8 mouse cellular contexts compared by ENCODE assay signal in the genomic region with DNA sequence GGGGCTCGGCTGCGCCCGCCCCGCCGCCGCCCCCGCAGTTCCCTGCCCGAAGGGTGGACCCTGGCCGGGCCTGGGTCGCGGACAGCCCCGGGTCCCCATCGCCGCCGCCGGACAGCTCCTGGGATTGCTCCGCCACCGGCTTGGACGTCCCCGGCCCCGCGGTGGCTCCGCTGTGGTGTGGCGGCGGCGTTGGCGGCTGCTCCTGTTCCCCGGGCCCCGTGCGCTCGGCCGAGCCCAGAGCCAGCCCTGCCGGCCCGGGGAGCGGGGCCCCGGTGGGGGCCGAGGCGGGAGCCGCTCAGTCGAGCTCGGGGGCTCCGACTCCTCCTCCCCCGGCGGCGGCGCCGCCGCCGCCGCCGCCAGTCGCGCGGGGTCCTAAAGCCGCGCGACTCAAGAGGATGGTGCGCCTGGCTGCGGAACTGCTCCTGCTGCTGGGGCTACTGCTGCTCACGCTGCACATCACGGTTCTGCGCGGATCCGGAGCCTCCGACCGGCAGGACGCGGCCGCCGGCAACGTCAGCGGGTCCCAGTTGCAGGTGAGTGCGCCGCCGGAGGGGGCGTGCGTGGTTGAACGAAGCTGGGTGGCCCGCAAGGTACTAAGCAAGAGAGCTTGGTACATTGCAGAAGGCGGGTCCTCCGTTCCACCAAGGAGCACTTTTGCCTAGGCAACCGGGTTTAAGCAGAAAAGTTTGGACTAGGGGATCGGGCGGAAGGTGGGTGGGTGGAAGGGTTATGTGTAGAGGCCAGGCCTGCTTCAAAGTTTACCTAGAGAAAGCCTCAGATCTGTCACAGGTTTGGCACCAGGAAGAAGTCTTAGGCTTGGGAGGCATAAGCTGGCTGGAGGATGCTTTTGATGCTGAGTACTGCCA. TPM values are rescaled to one million over a fixed set of nuclear protein-coding genes. Genes with fewer than 3 reads are reported as not detected.
A peak's percentile ranks its signal among the peaks of the same experiment; 100 is the strongest.
DNase-seq lines count a peak whose midpoint lies in the region; ATAC-seq and TF ChIP-seq lines count a peak whose summit lies in the region.

No protein-coding gene starts in this region.

- H3K4me1 ChIP-seq in lung, embryonic 14.5 days (ENCODE audit: insufficient read depth) = 0 out of 2 replicates have a peak, but pooled peaks cover 8% of the 10 kb centered on the region

- DNase-seq in ZHBTc4 (ENCODE audit: low read depth, low spot score) = peak; percentile 91
- DNase-seq in cerebellum, postnatal 10 days = peak; percentile 70 to 73
- peak; percentile 28 to 48 for DNase-seq in frontal cortex, postnatal 10 days (ENCODE audit: low spot score in 2 of 2)
- peak; percentile 16 to 55 for DNase-seq in layer of hippocampus, adult 2 months (ENCODE audit: low spot score in 2 of 2)
- DNase-seq in lung, embryonic 14.5 days = peak; percentile 83
- DNase-seq in retina, postnatal 1 day = peak; percentile 75
- DNase-seq in c-Kit-positive CD71-positive TER-119-positive erythroid progenitor cells, embryonic 14.5 days (ENCODE audit: low spot score) = no peak

- no peaks in the 10 kb centered on the region for H3K36me3 ChIP-seq in lung, embryonic 14.5 days (ENCODE audit: insufficient read depth)

- ATAC-seq in hematopoietic stem cell, adult 5-6 weeks (replicated peaks in 1 of 2; ENCODE audit: insufficient read depth in 1 of 2, low FRiP score in 2 of 2, low TSS enrichment in 1 of 2, low read depth in 1 of 2, poor library complexity in 2 of 2, severe bottlenecking in 2 of 2) = peak; percentile 33 to 61
- peak; percentile 79 for ATAC-seq in lung, embryonic 14.5 days (ENCODE audit: insufficient read depth)

- TF ChIP-seq CTCF in layer of hippocampus, adult 2 months (conservative IDR thresholded peaks at IDR 0.05) = peak; percentile 56
- TF ChIP-seq CTCF in lung, embryonic 14.5 days (IDR thresholded peaks at IDR 0.05; ENCODE audit: low read depth) = peak; percentile 48

- H3K4me3 ChIP-seq in layer of hippocampus, adult 2 months = peak overlapping the region; percentile 93
- H3K4me3 ChIP-seq in lung, embryonic 14.5 days (ENCODE audit: low read depth, low read length) = peak overlapping the region; percentile 93

- H3K9ac ChIP-seq in lung, embryonic 14.5 days = peak overlapping the region; percentile 88

- H3K9me3 ChIP-seq in lung, embryonic 14.5 days (ENCODE audit: low read depth, low read length) = no peaks in the 10 kb centered on the region

- peak overlapping the region; percentile 64 for H3K4me2 ChIP-seq in lung, embryonic 14.5 days

- under 1% methylated on average over 79 of the region's 84 CpGs for WGBS in lung, embryonic 14.5 days

- H3K27ac ChIP-seq in layer of hippocampus, adult 2 months = peak overlapping the region; percentile 98
- H3K27ac ChIP-seq in lung, embryonic 14.5 days (ENCODE audit: low read depth) = peak overlapping the region; percentile 90

- no peaks in the 10 kb centered on the region; the same call in 1 of the 2 replicates for H3K27me3 ChIP-seq in lung, embryonic 14.5 days (ENCODE audit: insufficient read depth, low read length)

RNA-seq across cellular contexts. Expression of gene Ism1, which starts 0.5 kb away (rescaled TPM):
- total RNA-seq in hematopoietic stem cell, adult 5-6 weeks (2017) = 0.55 TPM in 1 of 2 replicates, not detected in the other
- 1 to 10 TPM; 6.0 TPM for total RNA-seq in layer of hippocampus, adult 2 months (2021)
- 17.7 and 19.0 TPM in 2 replicates for polyA plus RNA-seq in lung, embryonic 14.5 days (2014; fragmentation: Nextera tagmentation; extraction: Ambion mirVana)
